Mouse (Mus musculus) heart, postnatal 10 days (tissue): ENCODE measurements around the gene Phc2. TPM values are rescaled to one million over a fixed set of nuclear protein-coding genes. Genes with fewer than 3 reads are reported as not detected.
A peak's percentile ranks its signal among the peaks of the same experiment; 100 is the strongest.
"Not testable (repeated sequence)": the region's sequence is repeated elsewhere in the genome, so short reads cannot be mapped to it uniquely, and the experiment has no call there.

ENCODE experiments used
- DNase-seq, 2 experiments: peaks; one replicate each; pipeline ENCODE4 v3.0.0; 2021
- intact Hi-C: fragments of 180-260 bp; cut with DNase I; formaldehyde crosslinking; loops from one replicate; pipeline ENCODE4 v1.15.1; 2025
- total RNA-seq, 2 experiments: library from RNA; stranded (reverse); gene quantifications; 2 replicates each; pipeline ENCODE4 v1.2.3; 2021

The Phc2 gene
- 10 to 100 TPM; 68.1 to 70.8 TPM for total RNA-seq

- peak; percentile 91 to 93 for DNase-seq
- intact Hi-C loops, result no loop called here
Measured at GRCm38 (mm10) chr4:128654505-128655381, at the start of gene Phc2. TSS of gene Phc2 (plus strand) at chr4:128654702.

- DNase-seq, result no peak
- intact Hi-C loops, result no loop called here
Measured at GRCm38 (mm10) chr4:128606586-128606985, 47.9 kb upstream of the Phc2 start.

- intact Hi-C loops, result no loop called here
- no peak for DNase-seq
Measured at GRCm38 (mm10) chr4:128607661-128608060, 46.8 kb upstream of the Phc2 start.

- intact Hi-C loops, result no loop called here
- DNase-seq, result no peak
Measured at GRCm38 (mm10) chr4:128609276-128609924, 45.1 kb upstream of the Phc2 start.

- intact Hi-C loops, result loop anchor here (5.0 kb wide), 1 partner anchor 167 kb away; no protein-coding TSS in a partner anchor
- DNase-seq, result peak; percentile 96 to 97
Measured at GRCm38 (mm10) chr4:128609925-128610402, 44.5 kb upstream of the Phc2 start, which contains the start of gene Zscan20. TSS of gene Zscan20 (minus strand) at chr4:128610098.

- intact Hi-C loops, result loop anchor here (5.0 kb wide), 1 partner anchor 167 kb away; no protein-coding TSS in a partner anchor
- no peak for DNase-seq
Measured at GRCm38 (mm10) chr4:128610706-128611105, 43.8 kb upstream of the Phc2 start.

GRCm38 (mm10) chr4:128611726-128612125 is 42.8 kb upstream of the Phc2 start:
- not testable (repeated sequence) for DNase-seq
- intact Hi-C loops, result loop anchor here (2.0 to 5.0 kb wide), 3 partner anchors 95 to 247 kb away; no protein-coding TSS in a partner anchor

- peak; percentile 45 to 66 for DNase-seq
- intact Hi-C loops, result loop anchor here (2.0 to 5.0 kb wide), 3 partner anchors 93 to 245 kb away; no protein-coding TSS in a partner anchor
Measured at GRCm38 (mm10) chr4:128613326-128613725, 41.2 kb upstream of the Phc2 start.

- no peak for DNase-seq
- intact Hi-C loops, result no loop called here
Measured at GRCm38 (mm10) chr4:128615761-128616160, 38.7 kb upstream of the Phc2 start.

- intact Hi-C loops, result no loop called here
- DNase-seq, result no peak
Measured at GRCm38 (mm10) chr4:128617363-128618120, 37.0 kb upstream of the Phc2 start.

GRCm38 (mm10) chr4:128618246-128618911 is 36.1 kb upstream of the Phc2 start, which contains the start of gene Tlr12:
TSS of gene Tlr12 (minus strand) at chr4:128618619.
- DNase-seq, result no peak
- intact Hi-C loops, result no loop called here

- intact Hi-C loops, result no loop called here
- no peak for DNase-seq
Measured at GRCm38 (mm10) chr4:128618963-128619362, 35.5 kb upstream of the Phc2 start.

GRCm38 (mm10) chr4:128620572-128620971 is 33.9 kb upstream of the Phc2 start:
- intact Hi-C loops, result no loop called here
- no peak for DNase-seq

- intact Hi-C loops, result no loop called here
- no peak for DNase-seq
Measured at GRCm38 (mm10) chr4:128621109-128621508, 33.4 kb upstream of the Phc2 start.

- intact Hi-C loops, result no loop called here
- no peak for DNase-seq
Measured at GRCm38 (mm10) chr4:128635451-128635850, 19.1 kb upstream of the Phc2 start.

GRCm38 (mm10) chr4:128635894-128636585 is 18.5 kb upstream of the Phc2 start:
- DNase-seq, result no peak
- intact Hi-C loops, result no loop called here

- intact Hi-C loops, result no loop called here
- peak; percentile 21 to 36 for DNase-seq
Measured at GRCm38 (mm10) chr4:128637250-128637649, 17.3 kb upstream of the Phc2 start.

GRCm38 (mm10) chr4:128638265-128638923 is 16.1 kb upstream of the Phc2 start:
- intact Hi-C loops, result no loop called here
- no peak for DNase-seq
